Mouse (Mus musculus) heart, embryonic 14.5 days (tissue): ENCODE measurements around the gene Ubxn7. TPM values are rescaled to one million over a fixed set of nuclear protein-coding genes. Genes with fewer than 3 reads are reported as not detected.

Experiments used
- ATAC-seq: fragments of 200-750 bp; cut with Nextera tagmentation; 2 replicates; pipeline ENCODE4 v1.8.0; 2017; ENCODE audit warnings: low read depth, moderate TSS enrichment; ENCODE audit not compliant: insufficient number of reproducible peaks, insufficient read depth, low FRiP score
- H3K27ac ChIP-seq, 2 experiments: fragments of 200-500 bp in 1 of 2; fragments of 300-500 bp in 1 of 2; sonication (generic) in 1 of 2; replicated peaks in 1 of 2; 2 replicates each; pipeline ENCODE4 v1.5.1; 2012 to 2014; ENCODE audit warnings: low read depth in 2 of 2, low read length in 2 of 2, control low read depth in 1 of 2, mild to moderate bottlenecking in 1 of 2, mixed read lengths in 1 of 2; ENCODE audit not compliant: control insufficient read depth in 1 of 2, insufficient read depth in 1 of 2
- H3K27me3 ChIP-seq: fragments of 300-500 bp; sonication (generic); 2 replicates; pipeline ENCODE4 v1.6.1; 2014; ENCODE audit warnings: mild to moderate bottlenecking, low read length, control low read depth; ENCODE audit not compliant: control insufficient read depth, insufficient read depth
- H3K36me3 ChIP-seq: fragments of 300-500 bp; sonication (generic); 2 replicates; pipeline ENCODE4 v1.6.1; 2014; ENCODE audit warnings: mild to moderate bottlenecking, control low read depth, low read length, mixed read lengths; ENCODE audit not compliant: control insufficient read depth, insufficient read depth
- H3K4me1 ChIP-seq, 2 experiments: fragments of 200-500 bp in 1 of 2; fragments of 300-500 bp in 1 of 2; sonication (generic) in 1 of 2; 2 replicates each; pipeline ENCODE4 v1.6.1; 2012 to 2014; ENCODE audit warnings: low read length in 2 of 2, control low read depth in 1 of 2, mixed read lengths in 1 of 2; ENCODE audit not compliant: control insufficient read depth in 2 of 2, insufficient read depth in 2 of 2
- H3K4me2 ChIP-seq: fragments of 300-500 bp; sonication (generic); 2 replicates; pipeline ENCODE4 v1.6.1; 2014; ENCODE audit warnings: mild to moderate bottlenecking, low read length
- H3K4me3 ChIP-seq, 2 experiments: fragments of 200-500 bp in 1 of 2; fragments of 300-500 bp in 1 of 2; sonication (generic) in 1 of 2; 2 replicates each; pipeline ENCODE4 v1.5.1; 2012 to 2014; ENCODE audit warnings: low read length in 2 of 2, mild to moderate bottlenecking in 2 of 2, control low read depth in 1 of 2, low read depth in 1 of 2, moderate library complexity in 1 of 2; ENCODE audit not compliant: control insufficient read depth in 1 of 2, insufficient read depth in 1 of 2
- H3K9ac ChIP-seq: fragments of 300-500 bp; sonication (generic); 2 replicates; pipeline ENCODE4 v1.6.1; 2014; ENCODE audit warnings: mild to moderate bottlenecking, low read length
- H3K9me3 ChIP-seq: fragments of 300-500 bp; sonication (generic); 2 replicates; pipeline ENCODE4 v1.6.1; 2016; ENCODE audit warnings: low read length, control low read depth; ENCODE audit not compliant: control insufficient read depth
- WGBS: fragments of 180-500 bp; shearing (Covaris S2); extraction: QIAGEN DNeasy Blood & Tissue Kit; methylation state at CpG from one replicate; pipeline ENCODE4 v1.1.7; 2014; 5-methylcytosine and 5-hydroxymethylcytosine counted together
- polyA plus RNA-seq: library from polyadenylated mRNA; unstranded; fragments of >200 nt; fragmentation: Nextera tagmentation; extraction: Ambion mirVana; gene quantifications from 2 replicates; pipeline ENCODE4 v1.2.1, GENCODE M21; 2014

The Ubxn7 gene
- polyA plus RNA-seq, 1 experiment from 2014 or later, result 21.8 TPM

DNA sequence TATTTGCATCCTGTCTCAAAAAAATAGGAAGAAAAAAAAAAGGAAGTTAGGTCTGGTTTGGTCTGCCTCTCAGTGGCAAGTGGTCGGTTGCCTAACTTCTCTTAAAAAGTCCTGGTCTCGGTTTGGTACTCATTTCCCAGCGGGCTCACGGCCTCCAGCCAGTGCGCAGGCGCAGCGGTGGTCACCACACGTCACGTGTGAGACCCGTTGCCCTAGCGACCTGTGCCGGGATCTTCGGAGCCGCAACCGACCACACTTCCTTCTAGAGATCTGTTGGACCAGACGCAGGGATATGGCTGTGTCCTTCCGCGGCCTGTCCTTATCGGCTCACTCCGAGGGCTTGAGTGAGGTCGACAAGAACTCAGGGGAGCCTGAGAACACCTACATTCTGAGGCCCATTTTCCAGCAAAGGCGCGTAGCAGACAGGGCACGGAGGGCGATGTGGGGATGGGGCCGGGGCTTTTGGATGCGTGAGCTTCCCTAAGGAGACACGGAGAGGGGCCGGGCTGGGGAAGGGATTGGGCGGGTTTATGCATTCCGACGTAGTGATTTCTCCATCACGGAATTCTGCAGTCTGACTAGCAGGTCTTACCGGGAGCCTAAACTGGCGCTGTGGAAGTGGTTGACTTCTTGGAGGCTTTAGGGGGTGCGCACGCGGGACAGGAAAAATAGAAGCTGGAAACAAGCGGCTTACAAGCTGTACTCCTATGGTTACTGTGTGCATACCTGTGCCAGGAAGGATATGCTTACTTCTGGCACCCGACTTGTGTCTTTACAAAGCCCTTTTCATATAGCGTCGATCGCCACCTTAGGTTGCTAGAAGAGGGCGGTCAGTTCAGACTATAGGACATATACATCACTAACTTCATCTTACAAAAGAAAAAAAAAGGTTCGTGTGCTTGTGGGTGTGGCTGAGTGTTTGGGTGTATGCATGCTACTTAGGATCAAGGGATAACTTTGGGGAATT, 87.7 kb downstream of the Ubxn7 start, which contains the start of gene Tctex1d2:
Gene Tctex1d2, plus strand, starts transcription at position 186 of the 967 bp plus-strand sequence.
- WGBS, result 2% methylated on average over 45 of the region's 45 CpGs
- Histone ChIP-seq H3K9ac (peak within 1 kb of the TSS; percentile 76), H3K4me3 (peak within 1 kb of the TSS; percentile 75 to 77), H3K36me3 (no peaks in the 10 kb centered on the region), H3K27ac (peak within 1 kb of the TSS; percentile 84 to 87), H3K27me3 (no peaks in the 10 kb centered on the region), H3K9me3 (no peaks in the 10 kb centered on the region), H3K4me1 (peaks cover 2 to 4% of the 10 kb centered on the region in 2 experiments; a peak in 3 of 4 replicates), H3K4me2 (peak within 1 kb of the TSS; percentile 73)
- ATAC-seq, result peak; percentile 90

DNA sequence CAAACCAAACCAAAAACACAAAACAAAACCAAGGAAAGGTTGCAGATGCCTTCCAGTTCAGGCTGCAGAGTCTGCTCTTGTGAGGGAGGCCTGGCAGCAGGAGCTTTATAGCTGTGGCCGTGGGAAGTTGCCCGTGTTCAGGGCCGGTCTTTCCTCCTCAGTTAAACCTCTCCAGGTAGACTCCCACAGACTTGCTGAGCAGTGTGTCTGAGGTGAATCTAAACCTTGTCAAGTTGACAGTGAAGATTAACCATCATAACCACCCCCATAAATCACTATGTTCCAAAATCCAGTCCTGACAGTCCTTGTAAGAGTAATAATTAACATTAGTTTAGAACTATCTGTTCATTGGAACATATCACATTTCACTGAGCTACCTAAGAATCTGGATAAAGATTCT, 95.4 kb downstream of the Ubxn7 start:
- H3K4me3 ChIP-seq, result no peak overlapping the region
- ATAC-seq, result no peak
- no peaks in the 10 kb centered on the region for H3K9me3 ChIP-seq
- H3K27me3 ChIP-seq, result no peaks in the 10 kb centered on the region
- H3K4me1 ChIP-seq, result peaks cover 5 to 14% of the 10 kb centered on the region in 2 experiments
- no peak overlapping the region for H3K9ac ChIP-seq
- WGBS, result 81% methylated on average over 3 of the region's 3 CpGs
- H3K27ac ChIP-seq, result no peak overlapping the region
- no peak overlapping the region for H3K4me2 ChIP-seq
- H3K36me3 ChIP-seq, result no peaks in the 10 kb centered on the region

DNA sequence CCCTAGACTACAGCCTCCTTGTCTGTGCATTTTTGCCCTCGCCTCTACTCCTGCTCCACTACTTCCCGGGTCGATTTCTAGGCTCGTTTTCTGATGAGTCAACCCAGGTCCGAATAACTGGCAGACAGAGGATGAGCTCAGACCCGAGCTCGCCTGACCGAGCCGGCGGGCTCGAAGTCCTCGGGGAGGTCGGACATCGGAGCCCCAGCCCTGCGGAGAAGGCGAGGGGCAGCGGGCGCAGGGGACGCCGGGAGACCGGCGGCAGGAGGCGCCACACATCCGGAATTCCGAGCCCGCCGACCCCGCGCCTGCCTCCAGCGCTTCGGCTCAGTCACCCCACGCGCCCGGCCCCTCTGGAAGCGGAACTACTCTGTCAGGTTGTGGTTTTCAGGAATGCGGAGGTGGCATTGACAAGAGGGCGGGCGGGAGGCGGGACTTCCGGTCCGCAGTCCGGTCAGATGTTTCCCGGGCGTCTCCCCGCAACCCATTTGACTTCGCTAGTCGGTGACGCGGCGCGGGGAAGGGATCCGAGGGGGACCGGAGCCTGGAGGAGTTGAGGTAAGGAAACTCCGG, 98.5 kb downstream of the Ubxn7 start, which contains the start of gene Pcyt1a:
Gene Pcyt1a, plus strand, starts transcription at position 448 of the 573 bp plus-strand sequence.
- Histone ChIP-seq H3K4me3 (peak within 1 kb of the TSS; percentile 68 to 79), H3K36me3 (no peaks in the 10 kb centered on the region), H3K27ac (peak within 1 kb of the TSS; percentile 84 to 87), H3K4me1 (peaks cover 5 to 19% of the 10 kb centered on the region in 2 experiments), H3K27me3 (no peaks in the 10 kb centered on the region), H3K4me2 (peak within 1 kb of the TSS; percentile 77), H3K9ac (peak within 1 kb of the TSS; percentile 89), H3K9me3 (no peaks in the 10 kb centered on the region)
- WGBS, result under 1% methylated on average over 54 of the region's 54 CpGs
- peak; percentile 96 for ATAC-seq

DNA sequence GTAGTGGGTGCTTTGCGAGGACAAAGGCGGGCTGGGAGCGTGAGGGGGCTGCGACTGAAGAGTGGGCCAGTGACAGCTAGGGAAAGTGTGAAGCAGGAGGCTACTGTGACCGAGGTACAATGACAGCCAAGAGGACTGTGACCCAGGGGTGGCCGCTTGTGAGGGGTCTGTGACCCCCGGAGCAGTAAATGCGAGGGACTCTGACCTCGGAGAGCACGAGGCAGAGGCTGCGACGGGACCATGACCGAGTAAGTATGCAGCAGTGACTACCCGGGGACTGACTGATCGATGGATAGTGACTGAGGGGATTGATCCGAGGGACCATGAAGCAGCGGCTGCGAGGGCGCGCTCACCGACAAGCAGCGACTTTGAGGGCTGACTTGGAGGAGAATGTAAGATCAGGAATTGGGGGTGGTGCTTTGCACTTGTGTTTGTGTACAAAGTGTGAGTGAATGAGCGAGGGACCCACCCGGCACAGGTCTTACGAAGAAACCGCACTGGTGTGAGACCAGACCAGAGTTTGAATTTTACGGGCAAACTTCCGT, 99.1 kb downstream of the Ubxn7 start:
- peak; percentile 38 for ATAC-seq
- H3K27me3 ChIP-seq, result no peaks in the 10 kb centered on the region
- H3K9ac ChIP-seq, result peak overlapping the region; percentile 89
- no peaks in the 10 kb centered on the region for H3K9me3 ChIP-seq
- H3K36me3 ChIP-seq, result no peaks in the 10 kb centered on the region
- under 1% methylated on average over 28 of the region's 28 CpGs for WGBS
- peak overlapping the region; percentile 67 to 87 for H3K27ac ChIP-seq
- peak overlapping the region; percentile 68 to 79 for H3K4me3 ChIP-seq
- peaks cover 5 to 19% of the 10 kb centered on the region in 2 experiments for H3K4me1 ChIP-seq
- H3K4me2 ChIP-seq, result peak overlapping the region; percentile 77

DNA sequence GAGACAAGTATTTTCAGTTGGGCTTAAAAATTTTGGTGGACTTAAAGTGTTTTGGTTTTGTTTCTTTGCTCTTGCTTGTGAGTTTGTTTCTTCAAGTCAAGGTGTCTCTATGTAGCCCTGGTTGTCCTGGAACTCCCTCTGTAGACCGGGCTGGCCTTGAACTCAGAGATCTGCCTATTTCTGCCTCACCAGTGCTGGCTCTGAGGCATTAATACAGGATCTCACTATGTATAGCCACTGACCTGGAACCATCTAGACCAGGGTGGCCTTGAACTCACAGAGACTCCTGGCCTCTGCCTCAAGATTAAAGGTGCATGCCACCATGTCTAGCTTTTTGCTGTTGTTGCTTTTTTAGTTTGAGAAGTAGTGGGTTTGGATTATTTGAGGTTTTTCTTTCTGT, 99.9 kb downstream of the Ubxn7 start:
- WGBS, result 93% methylated on average over 1 of the region's 1 CpGs
- H3K27me3 ChIP-seq, result no peaks in the 10 kb centered on the region
- H3K9ac ChIP-seq, result peak overlapping the region; percentile 89
- peak overlapping the region; percentile 77 for H3K4me2 ChIP-seq
- H3K27ac ChIP-seq, result no peak overlapping the region
- H3K4me1 ChIP-seq, result peaks cover 5 to 19% of the 10 kb centered on the region in 2 experiments
- no peaks in the 10 kb centered on the region for H3K9me3 ChIP-seq
- no peak for ATAC-seq
- 0 out of 2 replicates have a peak, but pooled peaks cover under 1% of the 10 kb centered on the region for H3K36me3 ChIP-seq
- peak overlapping the region in 1 of 2 experiments; percentile 79; a peak in 2 of 4 replicates for H3K4me3 ChIP-seq

DNA sequence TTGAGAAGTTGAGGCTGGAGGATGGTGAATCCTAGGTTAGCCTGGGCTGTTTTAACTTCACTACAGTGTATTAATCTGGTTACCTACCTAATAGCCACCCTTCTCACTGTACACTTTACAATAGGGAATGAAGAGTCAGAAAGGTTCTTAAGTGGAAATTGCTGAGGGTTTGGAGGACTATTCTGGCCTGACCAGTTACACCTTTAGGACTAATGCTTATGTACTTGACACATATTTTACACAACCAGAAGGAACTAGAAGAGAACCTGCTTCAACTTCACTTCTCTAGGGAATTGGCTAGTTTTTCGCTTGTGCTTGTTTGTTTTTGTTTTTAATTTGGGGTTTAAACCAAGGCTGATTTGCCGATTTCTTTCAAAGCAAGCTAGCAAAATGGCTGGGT, 101.1 kb downstream of the Ubxn7 start:
- H3K4me1 ChIP-seq, result peaks cover 5 to 19% of the 10 kb centered on the region in 2 experiments
- no peaks in the 10 kb centered on the region for H3K9me3 ChIP-seq
- H3K27ac ChIP-seq, result no peak overlapping the region
- no peak overlapping the region for H3K4me2 ChIP-seq
- 85% methylated on average over 2 of the region's 2 CpGs for WGBS
- no peak overlapping the region for H3K9ac ChIP-seq
- no peak for ATAC-seq
- peaks cover 6% of the 10 kb centered on the region; the same call in 1 of the 2 replicates for H3K36me3 ChIP-seq
- H3K27me3 ChIP-seq, result no peaks in the 10 kb centered on the region
- H3K4me3 ChIP-seq, result no peak overlapping the region

DNA sequence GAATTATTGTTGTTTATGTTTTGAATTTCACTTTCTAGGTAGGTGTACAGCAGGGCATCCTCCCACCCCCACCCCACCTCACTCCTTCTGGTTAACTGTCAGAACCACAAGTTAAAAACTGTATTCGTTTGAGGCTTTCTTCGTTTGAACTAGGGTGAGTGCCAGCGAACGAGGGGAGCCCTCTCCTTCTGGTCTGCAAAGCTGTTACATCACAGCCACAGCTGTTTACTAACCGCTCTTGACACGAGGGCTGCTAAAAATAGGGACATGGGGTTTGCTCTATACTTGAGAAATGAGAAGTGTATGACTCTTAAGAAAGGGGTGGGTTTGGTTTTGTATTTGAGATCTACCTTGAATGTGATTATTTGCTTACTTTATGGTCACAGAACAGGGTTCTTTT, 102.0 kb downstream of the Ubxn7 start:
- no peak overlapping the region; a peak in 1 of 4 replicates for H3K27ac ChIP-seq
- H3K4me2 ChIP-seq, result peak overlapping the region; percentile 33
- no peak overlapping the region for H3K4me3 ChIP-seq
- 25% methylated on average over 6 of the region's 6 CpGs for WGBS
- H3K27me3 ChIP-seq, result no peaks in the 10 kb centered on the region
- no peaks in the 10 kb centered on the region for H3K9me3 ChIP-seq
- peaks cover 5 to 19% of the 10 kb centered on the region in 2 experiments for H3K4me1 ChIP-seq
- peak overlapping the region; percentile 23; the same call in 1 of the 2 replicates for H3K9ac ChIP-seq
- peaks cover 6% of the 10 kb centered on the region; the same call in 1 of the 2 replicates for H3K36me3 ChIP-seq
- no peak for ATAC-seq
